Mouse (Mus musculus): ENCODE results near the gene Tssc4. TPM values are rescaled to one million over a fixed set of nuclear protein-coding genes. Genes with fewer than 3 reads are reported as not detected.

The Tssc4 gene
- polyA plus RNA-seq, 1 experiment: 157 TPM

DNA sequence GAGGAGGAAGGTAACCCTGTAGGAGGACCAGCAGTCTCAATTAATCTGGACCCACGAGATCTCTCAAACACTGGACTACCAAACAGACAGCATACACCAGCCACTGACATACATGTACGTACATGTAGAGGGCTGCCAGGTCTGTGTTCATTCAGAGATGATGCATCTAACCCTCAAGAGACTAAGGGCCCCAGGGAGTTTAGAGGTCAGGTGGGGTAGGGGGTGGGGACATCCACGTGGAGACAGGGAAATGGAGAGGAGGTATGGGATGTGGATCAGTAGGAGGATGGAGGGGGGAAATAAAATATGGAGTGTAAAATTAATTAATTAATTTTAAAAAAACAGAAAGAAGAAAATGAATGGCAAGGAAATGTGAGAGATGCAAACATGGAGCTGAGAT lies 32.3 kb upstream of the Tssc4 start:
- Histone ChIP-seq H3K27me3 (ENCODE audit: control insufficient read depth, insufficient read depth, low read length) (no peaks in the 10 kb centered on the region), H3K4me3 (ENCODE audit: control insufficient read depth, insufficient read depth, low read length) (no peak overlapping the region), H3K27ac (ENCODE audit: control insufficient read depth, insufficient read depth, low read length) (no peak overlapping the region), H3K4me1 (replicated peaks; ENCODE audit: control insufficient read depth, insufficient read depth, low read length) (no peaks in the 10 kb centered on the region; the same call in 1 of the 2 replicates), H3K36me3 (ENCODE audit: control insufficient read depth, insufficient read depth, low read length) (no peaks in the 10 kb centered on the region)
- WGBS: 88% methylated on average over 3 of the region's 3 CpGs
- no peak for DNase-seq
- TF ChIP-seq CTCF (IDR thresholded peaks at IDR 0.05; ENCODE audit: borderline replicate concordance, control insufficient read depth, extremely low read depth, insufficient read depth, low read length, poor library complexity): no peak
- TF ChIP-seq POLR2A (IDR thresholded peaks at IDR 0.05; ENCODE audit: control insufficient read depth, extremely low read depth, insufficient read depth, low read length, poor library complexity): no peak

DNA sequence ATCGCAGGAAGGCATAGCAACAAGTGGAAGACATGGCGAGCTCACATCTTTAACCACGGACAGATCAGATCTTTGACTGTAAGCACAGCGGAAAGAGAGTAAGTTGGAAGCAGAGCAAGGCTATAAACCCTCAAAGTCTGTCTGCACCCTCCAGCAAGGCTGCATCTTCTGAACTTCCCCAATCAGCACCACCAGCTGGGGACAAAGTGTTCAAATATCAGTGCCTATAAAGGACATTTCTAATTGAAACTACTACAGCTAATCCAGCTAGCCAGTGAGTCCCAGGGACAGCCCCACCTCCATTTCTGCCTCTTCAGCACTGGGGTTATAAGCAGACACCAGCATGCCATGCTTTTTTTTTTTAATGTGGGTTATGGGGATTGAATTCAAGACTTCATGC lies 31.7 kb upstream of the Tssc4 start:
- Histone ChIP-seq H3K36me3 (ENCODE audit: control insufficient read depth, insufficient read depth, low read length) (no peaks in the 10 kb centered on the region), H3K4me1 (replicated peaks; ENCODE audit: control insufficient read depth, insufficient read depth, low read length) (no peaks in the 10 kb centered on the region; the same call in 1 of the 2 replicates), H3K27me3 (ENCODE audit: control insufficient read depth, insufficient read depth, low read length) (no peaks in the 10 kb centered on the region), H3K27ac (ENCODE audit: control insufficient read depth, insufficient read depth, low read length) (no peak overlapping the region), H3K4me3 (ENCODE audit: control insufficient read depth, insufficient read depth, low read length) (no peak overlapping the region)
- 40% methylated on average over 4 of the region's 4 CpGs for WGBS
- no peak for DNase-seq
- TF ChIP-seq CTCF (IDR thresholded peaks at IDR 0.05; ENCODE audit: borderline replicate concordance, control insufficient read depth, extremely low read depth, insufficient read depth, low read length, poor library complexity): no peak
- no peak for TF ChIP-seq POLR2A (IDR thresholded peaks at IDR 0.05; ENCODE audit: control insufficient read depth, extremely low read depth, insufficient read depth, low read length, poor library complexity)

DNA sequence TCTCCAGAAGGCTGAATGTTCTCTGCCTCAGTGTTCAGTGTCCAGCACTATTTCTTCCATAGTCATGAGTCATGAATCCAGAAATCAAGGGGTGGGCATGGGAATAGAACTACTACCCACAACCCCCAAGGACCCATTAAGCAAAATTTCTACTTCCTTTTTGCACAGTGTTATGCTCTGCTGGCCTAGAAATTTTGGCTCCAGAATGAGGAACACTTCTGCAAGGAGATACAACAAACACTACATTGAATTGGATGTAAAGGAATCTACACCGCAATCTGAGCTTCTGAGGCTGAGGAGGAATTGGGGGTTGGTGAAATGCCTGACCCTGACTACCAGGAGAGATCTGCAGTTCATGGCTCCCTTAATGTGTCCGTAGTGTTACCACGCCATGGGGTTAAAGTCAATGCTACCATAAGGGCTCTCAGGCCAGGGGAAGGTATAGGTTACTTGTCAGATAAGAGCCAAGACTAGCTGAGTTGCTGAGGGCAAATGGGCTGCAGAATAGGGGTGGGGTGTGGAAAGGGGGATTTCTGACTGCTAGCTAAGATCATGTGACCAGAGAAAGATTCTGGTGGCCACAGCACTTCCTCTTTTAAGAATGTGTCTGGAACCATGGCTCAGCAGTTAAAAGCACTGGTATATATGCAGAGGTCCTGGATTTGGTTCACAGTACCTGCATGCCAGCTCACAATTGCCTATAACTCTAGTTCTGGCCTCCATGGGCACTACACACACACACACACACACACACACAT lies 30.7 kb upstream of the Tssc4 start:
- H3K27me3 ChIP-seq (ENCODE audit: control insufficient read depth, insufficient read depth, low read length): no peaks in the 10 kb centered on the region
- 53% methylated on average over 3 of the region's 3 CpGs for WGBS
- no peak overlapping the region for H3K4me3 ChIP-seq (ENCODE audit: control insufficient read depth, insufficient read depth, low read length)
- no peaks in the 10 kb centered on the region; the same call in 1 of the 2 replicates for H3K4me1 ChIP-seq (replicated peaks; ENCODE audit: control insufficient read depth, insufficient read depth, low read length)
- TF ChIP-seq CTCF (IDR thresholded peaks at IDR 0.05; ENCODE audit: borderline replicate concordance, control insufficient read depth, extremely low read depth, insufficient read depth, low read length, poor library complexity): no peak
- TF ChIP-seq POLR2A (IDR thresholded peaks at IDR 0.05; ENCODE audit: control insufficient read depth, extremely low read depth, insufficient read depth, low read length, poor library complexity): no peak
- no peak for DNase-seq
- H3K27ac ChIP-seq (ENCODE audit: control insufficient read depth, insufficient read depth, low read length): no peak overlapping the region
- no peaks in the 10 kb centered on the region for H3K36me3 ChIP-seq (ENCODE audit: control insufficient read depth, insufficient read depth, low read length)

DNA sequence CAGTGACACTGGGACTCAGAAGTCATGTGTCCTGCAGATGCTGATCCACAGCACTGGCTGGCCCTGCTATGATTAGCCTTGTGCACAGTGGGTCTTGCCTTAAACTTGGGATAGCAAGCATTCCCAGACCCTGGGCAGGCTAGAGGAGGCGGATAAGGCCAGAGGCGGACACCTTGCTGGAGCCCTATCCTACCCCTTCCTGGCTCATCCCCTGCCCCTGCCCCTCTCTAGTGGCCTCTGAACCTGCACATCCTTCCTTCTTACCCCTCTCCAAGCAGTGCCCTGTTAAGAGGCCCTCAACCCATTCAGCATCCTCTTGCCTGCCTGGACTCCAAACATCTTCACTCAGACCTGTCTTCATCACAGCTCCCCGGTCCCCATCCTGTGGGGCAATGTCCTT lies 28.5 kb upstream of the Tssc4 start:
- H3K27ac ChIP-seq (ENCODE audit: control insufficient read depth, insufficient read depth, low read length): no peak overlapping the region
- 100% methylated on average over 3 of the region's 3 CpGs for WGBS
- TF ChIP-seq POLR2A (IDR thresholded peaks at IDR 0.05; ENCODE audit: control insufficient read depth, extremely low read depth, insufficient read depth, low read length, poor library complexity): no peak
- TF ChIP-seq CTCF (IDR thresholded peaks at IDR 0.05; ENCODE audit: borderline replicate concordance, control insufficient read depth, extremely low read depth, insufficient read depth, low read length, poor library complexity): no peak
- no peaks in the 10 kb centered on the region for H3K27me3 ChIP-seq (ENCODE audit: control insufficient read depth, insufficient read depth, low read length)
- no peak for DNase-seq
- H3K4me3 ChIP-seq (ENCODE audit: control insufficient read depth, insufficient read depth, low read length): no peak overlapping the region
- H3K4me1 ChIP-seq (replicated peaks; ENCODE audit: control insufficient read depth, insufficient read depth, low read length): no peaks in the 10 kb centered on the region; the same call in 1 of the 2 replicates
- no peaks in the 10 kb centered on the region for H3K36me3 ChIP-seq (ENCODE audit: control insufficient read depth, insufficient read depth, low read length)

DNA sequence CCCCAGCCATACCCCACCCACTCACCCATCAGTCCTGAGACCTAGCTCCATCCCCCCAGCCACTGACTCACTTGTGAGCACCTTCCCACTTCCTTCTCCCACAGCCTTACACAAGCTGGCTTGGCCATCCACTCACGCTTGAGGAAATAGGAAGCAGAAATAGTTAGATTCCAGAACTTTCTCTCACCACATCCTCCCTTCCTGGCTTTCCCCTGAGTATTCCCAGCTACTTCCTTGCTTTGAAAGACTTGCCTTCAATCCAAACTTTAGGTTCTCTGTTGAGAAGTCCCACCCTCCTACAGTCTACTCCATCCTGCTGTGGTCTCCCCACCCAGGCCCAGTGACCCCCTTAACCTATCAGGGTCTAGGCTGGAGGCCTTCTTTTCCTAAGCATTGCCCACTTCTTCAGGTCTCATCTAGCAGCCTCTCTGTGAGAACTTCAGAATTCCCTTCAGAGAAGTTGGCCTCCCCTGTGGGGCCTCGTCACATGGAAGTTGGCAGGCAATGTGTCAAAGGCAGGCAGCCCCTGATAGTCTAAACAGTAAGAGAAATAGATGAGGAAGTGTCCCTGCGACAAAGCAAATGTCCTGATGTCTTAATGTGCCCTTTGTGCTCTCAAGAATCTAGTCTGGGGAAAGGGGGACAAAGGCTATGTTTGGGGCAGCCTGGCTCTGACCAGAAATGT lies 27.8 kb upstream of the Tssc4 start:
- 84% methylated on average over 3 of the region's 3 CpGs for WGBS
- Histone ChIP-seq H3K36me3 (ENCODE audit: control insufficient read depth, insufficient read depth, low read length) (no peaks in the 10 kb centered on the region), H3K27me3 (ENCODE audit: control insufficient read depth, insufficient read depth, low read length) (no peaks in the 10 kb centered on the region), H3K27ac (ENCODE audit: control insufficient read depth, insufficient read depth, low read length) (no peak overlapping the region), H3K4me1 (replicated peaks; ENCODE audit: control insufficient read depth, insufficient read depth, low read length) (no peaks in the 10 kb centered on the region; the same call in 1 of the 2 replicates), H3K4me3 (ENCODE audit: control insufficient read depth, insufficient read depth, low read length) (no peak overlapping the region)
- no peak for DNase-seq
- TF ChIP-seq CTCF (IDR thresholded peaks at IDR 0.05; ENCODE audit: borderline replicate concordance, control insufficient read depth, extremely low read depth, insufficient read depth, low read length, poor library complexity) (no peak), POLR2A (IDR thresholded peaks at IDR 0.05; ENCODE audit: control insufficient read depth, extremely low read depth, insufficient read depth, low read length, poor library complexity) (no peak)

DNA sequence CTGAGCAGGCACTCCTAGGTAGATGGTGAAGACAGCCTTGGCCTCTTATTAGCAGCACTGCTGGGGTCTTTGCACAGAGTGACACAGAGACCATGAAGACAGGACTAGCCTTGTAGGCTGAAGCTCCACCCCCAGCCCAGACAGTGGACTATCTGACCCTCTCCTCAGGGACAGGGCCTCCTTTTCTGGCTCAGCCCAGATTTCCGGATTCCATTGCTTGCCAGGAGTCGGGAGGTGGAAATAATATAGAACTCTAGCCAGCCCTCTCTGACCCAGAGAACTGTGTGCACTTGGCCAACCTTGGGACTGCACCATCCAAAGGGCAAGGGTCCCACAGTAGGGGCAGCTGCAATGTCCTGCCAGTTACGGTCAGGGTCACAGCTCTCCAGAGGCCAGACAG lies 27.0 kb upstream of the Tssc4 start:
- H3K4me1 ChIP-seq (replicated peaks; ENCODE audit: control insufficient read depth, insufficient read depth, low read length): no peaks in the 10 kb centered on the region; the same call in 1 of the 2 replicates
- no peaks in the 10 kb centered on the region for H3K27me3 ChIP-seq (ENCODE audit: control insufficient read depth, insufficient read depth, low read length)
- no peaks in the 10 kb centered on the region for H3K36me3 ChIP-seq (ENCODE audit: control insufficient read depth, insufficient read depth, low read length)
- no peak overlapping the region for H3K4me3 ChIP-seq (ENCODE audit: control insufficient read depth, insufficient read depth, low read length)
- DNase-seq: no peak
- TF ChIP-seq POLR2A (IDR thresholded peaks at IDR 0.05; ENCODE audit: control insufficient read depth, extremely low read depth, insufficient read depth, low read length, poor library complexity) (no peak), CTCF (IDR thresholded peaks at IDR 0.05; ENCODE audit: borderline replicate concordance, control insufficient read depth, extremely low read depth, insufficient read depth, low read length, poor library complexity) (no peak)
- no peak overlapping the region for H3K27ac ChIP-seq (ENCODE audit: control insufficient read depth, insufficient read depth, low read length)
- 96% methylated on average over 3 of the region's 3 CpGs for WGBS
